Mouse (Mus musculus): ENCODE results near the gene Prune1. TPM values are rescaled to one million over a fixed set of nuclear protein-coding genes. Genes with fewer than 3 reads are reported as not detected.

Gene Prune1
- polyA plus RNA-seq, 1 experiment = 19.1 TPM

- Histone ChIP-seq H3K36me3 (ENCODE audit: control insufficient read depth, insufficient read depth, low read length) (no peaks in the 10 kb centered on the region), H3K4me1 (ENCODE audit: control insufficient read depth, insufficient read depth, low read length) (peaks cover 3% of the 10 kb centered on the region), H3K27ac (ENCODE audit: control insufficient read depth, insufficient read depth, low read depth, low read length) (no peak overlapping the region), H3K4me3 (ENCODE audit: control insufficient read depth, low read depth, low read length) (no peak overlapping the region), H3K27me3 (ENCODE audit: control insufficient read depth, insufficient read depth, low read length) (no peaks in the 10 kb centered on the region)
- TF ChIP-seq CTCF (IDR thresholded peaks at IDR 0.05; ENCODE audit: control insufficient read depth, insufficient read depth, insufficient replicate concordance, low read depth, low read length) (no peak), POLR2A (IDR thresholded peaks at IDR 0.05; ENCODE audit: control insufficient read depth, low read depth, low read length) (no peak)
These were observed 4.7 kb downstream of the Prune1 start for GRCm38 (mm10) chr3:95277149-95277551.

GRCm38 (mm10) chr3:95276428-95276934, 5.4 kb downstream of the Prune1 start:
- Histone ChIP-seq H3K27ac (ENCODE audit: control insufficient read depth, insufficient read depth, low read depth, low read length) (no peak overlapping the region), H3K4me3 (ENCODE audit: control insufficient read depth, low read depth, low read length) (no peak overlapping the region), H3K4me1 (ENCODE audit: control insufficient read depth, insufficient read depth, low read length) (peaks cover 3% of the 10 kb centered on the region), H3K27me3 (ENCODE audit: control insufficient read depth, insufficient read depth, low read length) (no peaks in the 10 kb centered on the region), H3K36me3 (ENCODE audit: control insufficient read depth, insufficient read depth, low read length) (no peaks in the 10 kb centered on the region)
- TF ChIP-seq CTCF (IDR thresholded peaks at IDR 0.05; ENCODE audit: control insufficient read depth, insufficient read depth, insufficient replicate concordance, low read depth, low read length) (no peak), POLR2A (IDR thresholded peaks at IDR 0.05; ENCODE audit: control insufficient read depth, low read depth, low read length) (no peak)

- no peak for TF ChIP-seq POLR2A (IDR thresholded peaks at IDR 0.05; ENCODE audit: control insufficient read depth, low read depth, low read length)
- TF ChIP-seq CTCF (IDR thresholded peaks at IDR 0.05; ENCODE audit: control insufficient read depth, insufficient read depth, insufficient replicate concordance, low read depth, low read length) = no peak
- H3K4me1 ChIP-seq (ENCODE audit: control insufficient read depth, insufficient read depth, low read length) = no peaks in the 10 kb centered on the region; the same call in 1 of the 2 replicates
- H3K27me3 ChIP-seq (ENCODE audit: control insufficient read depth, insufficient read depth, low read length) = no peaks in the 10 kb centered on the region
- H3K36me3 ChIP-seq (ENCODE audit: control insufficient read depth, insufficient read depth, low read length) = no peaks in the 10 kb centered on the region
- no peak overlapping the region for H3K4me3 ChIP-seq (ENCODE audit: control insufficient read depth, low read depth, low read length)
- H3K27ac ChIP-seq (ENCODE audit: control insufficient read depth, insufficient read depth, low read depth, low read length) = no peak overlapping the region
These were observed 6.7 kb downstream of the Prune1 start for GRCm38 (mm10) chr3:95275161-95275560.

- no peaks in the 10 kb centered on the region for H3K27me3 ChIP-seq (ENCODE audit: control insufficient read depth, insufficient read depth, low read length)
- no peaks in the 10 kb centered on the region for H3K36me3 ChIP-seq (ENCODE audit: control insufficient read depth, insufficient read depth, low read length)
- no peak for TF ChIP-seq POLR2A (IDR thresholded peaks at IDR 0.05; ENCODE audit: control insufficient read depth, low read depth, low read length)
- no peak for TF ChIP-seq CTCF (IDR thresholded peaks at IDR 0.05; ENCODE audit: control insufficient read depth, insufficient read depth, insufficient replicate concordance, low read depth, low read length)
- H3K4me1 ChIP-seq (ENCODE audit: control insufficient read depth, insufficient read depth, low read length) = no peaks in the 10 kb centered on the region; the same call in 1 of the 2 replicates
- no peak overlapping the region for H3K27ac ChIP-seq (ENCODE audit: control insufficient read depth, insufficient read depth, low read depth, low read length)
- no peak overlapping the region for H3K4me3 ChIP-seq (ENCODE audit: control insufficient read depth, low read depth, low read length)
These were observed 7.4 kb downstream of the Prune1 start for GRCm38 (mm10) chr3:95274453-95274852.

- no peak for TF ChIP-seq CTCF (IDR thresholded peaks at IDR 0.05; ENCODE audit: control insufficient read depth, insufficient read depth, insufficient replicate concordance, low read depth, low read length)
- no peak for TF ChIP-seq POLR2A (IDR thresholded peaks at IDR 0.05; ENCODE audit: control insufficient read depth, low read depth, low read length)
- no peak overlapping the region for H3K4me3 ChIP-seq (ENCODE audit: control insufficient read depth, low read depth, low read length)
- no peaks in the 10 kb centered on the region; the same call in 1 of the 2 replicates for H3K4me1 ChIP-seq (ENCODE audit: control insufficient read depth, insufficient read depth, low read length)
- H3K27ac ChIP-seq (ENCODE audit: control insufficient read depth, insufficient read depth, low read depth, low read length) = no peak overlapping the region
- no peaks in the 10 kb centered on the region for H3K27me3 ChIP-seq (ENCODE audit: control insufficient read depth, insufficient read depth, low read length)
- H3K36me3 ChIP-seq (ENCODE audit: control insufficient read depth, insufficient read depth, low read length) = no peaks in the 10 kb centered on the region
These were observed 8.4 kb downstream of the Prune1 start for GRCm38 (mm10) chr3:95273471-95273870.

- H3K36me3 ChIP-seq (ENCODE audit: control insufficient read depth, insufficient read depth, low read length) = no peaks in the 10 kb centered on the region
- no peak overlapping the region for H3K27ac ChIP-seq (ENCODE audit: control insufficient read depth, insufficient read depth, low read depth, low read length)
- H3K4me3 ChIP-seq (ENCODE audit: control insufficient read depth, low read depth, low read length) = no peak overlapping the region
- TF ChIP-seq CTCF (IDR thresholded peaks at IDR 0.05; ENCODE audit: control insufficient read depth, insufficient read depth, insufficient replicate concordance, low read depth, low read length) (no peak), POLR2A (IDR thresholded peaks at IDR 0.05; ENCODE audit: control insufficient read depth, low read depth, low read length) (no peak)
- no peaks in the 10 kb centered on the region; the same call in none of the 2 replicates for H3K4me1 ChIP-seq (ENCODE audit: control insufficient read depth, insufficient read depth, low read length)
- H3K27me3 ChIP-seq (ENCODE audit: control insufficient read depth, insufficient read depth, low read length) = no peaks in the 10 kb centered on the region
These were observed 11.0 kb downstream of the Prune1 start for GRCm38 (mm10) chr3:95270766-95271364.

GRCm38 (mm10) chr3:95269789-95270188, 12.1 kb downstream of the Prune1 start:
- Histone ChIP-seq H3K36me3 (ENCODE audit: control insufficient read depth, insufficient read depth, low read length) (no peaks in the 10 kb centered on the region), H3K4me1 (ENCODE audit: control insufficient read depth, insufficient read depth, low read length) (no peaks in the 10 kb centered on the region; the same call in none of the 2 replicates), H3K27me3 (ENCODE audit: control insufficient read depth, insufficient read depth, low read length) (no peaks in the 10 kb centered on the region), H3K4me3 (ENCODE audit: control insufficient read depth, low read depth, low read length) (no peak overlapping the region), H3K27ac (ENCODE audit: control insufficient read depth, insufficient read depth, low read depth, low read length) (no peak overlapping the region)
- TF ChIP-seq CTCF (IDR thresholded peaks at IDR 0.05; ENCODE audit: control insufficient read depth, insufficient read depth, insufficient replicate concordance, low read depth, low read length) = no peak
- no peak for TF ChIP-seq POLR2A (IDR thresholded peaks at IDR 0.05; ENCODE audit: control insufficient read depth, low read depth, low read length)

Measured in testis, adult 2 months (tissue).